Mouse (Mus musculus) right cerebral cortex, postnatal 25 days (tissue): ENCODE measurements at regions not wholly inside any gene's neighbourhood (a gene's known extent, or its start where the extent isn't known, plus 50 kb on each side); places are given as distances from the start of the nearest gene placed in this dataset.

Experiments used
- DNase-seq: peaks from one replicate; pipeline ENCODE4 v3.0.0; 2022

DNA sequence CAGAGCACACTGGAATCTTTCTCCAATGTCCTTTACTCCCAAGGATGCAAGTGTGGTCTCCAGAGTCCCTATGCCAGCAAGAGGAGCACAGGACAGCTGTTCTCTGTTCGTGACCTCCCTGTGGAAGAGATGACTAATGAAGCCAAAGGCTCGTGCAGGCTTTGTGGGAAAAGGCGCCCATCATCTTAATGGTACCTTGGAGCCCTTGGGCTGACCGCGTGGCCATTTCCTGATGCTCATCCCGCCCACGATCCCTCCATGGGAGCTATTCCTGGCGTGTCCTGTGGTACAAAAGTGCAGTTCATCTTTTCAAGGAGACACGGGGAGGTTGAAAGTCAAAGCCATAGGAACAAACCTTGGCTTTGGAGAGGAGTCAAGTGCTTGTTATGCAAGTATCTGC is 55.2 kb upstream of the Gli2 start:
- DNase-seq = no peak

DNA sequence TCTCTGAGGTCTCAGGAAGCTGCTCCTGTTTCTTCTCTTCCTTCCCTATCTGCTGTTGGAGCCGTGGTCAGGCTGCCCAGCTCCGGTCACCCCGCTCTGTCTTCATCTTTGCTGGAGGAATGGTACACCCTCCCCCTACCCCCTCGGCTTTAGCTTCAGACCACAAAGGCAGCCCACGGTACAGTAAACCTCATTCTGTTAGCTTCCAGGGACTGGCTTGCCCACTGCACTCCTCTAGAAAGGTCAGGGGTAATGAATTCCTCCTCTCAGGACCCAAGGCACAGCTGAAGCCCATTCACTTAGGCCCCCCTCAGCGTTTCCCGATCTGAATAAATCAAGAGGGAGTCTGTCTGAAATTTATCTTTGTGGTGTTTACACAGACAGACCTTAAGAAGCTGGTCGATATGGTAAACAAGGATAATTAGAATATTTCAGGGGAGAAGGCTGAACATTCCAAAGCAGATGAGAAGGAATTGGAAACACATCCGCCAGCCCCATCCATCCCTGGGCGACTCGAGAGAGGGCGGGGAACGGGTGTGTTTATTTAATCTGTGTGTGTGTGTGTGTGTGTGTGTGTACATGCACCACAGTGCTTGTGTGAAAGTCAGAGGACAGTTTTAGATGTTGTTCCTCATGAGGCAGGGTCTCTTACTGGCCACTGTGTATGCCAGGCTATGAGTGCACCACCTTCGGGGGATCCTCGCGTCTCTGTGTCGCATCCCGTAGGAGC is 53.0 kb upstream of the Gli2 start:
- DNase-seq = no peak
